Mouse (Mus musculus) lung, postnatal 25 days (tissue): ENCODE data around the gene Cd151.

Experiments used
- DNase-seq: peaks from one replicate; pipeline ENCODE4 v3.0.0; 2022; ENCODE audit warnings: low spot score

Gene Cd151

DNA sequence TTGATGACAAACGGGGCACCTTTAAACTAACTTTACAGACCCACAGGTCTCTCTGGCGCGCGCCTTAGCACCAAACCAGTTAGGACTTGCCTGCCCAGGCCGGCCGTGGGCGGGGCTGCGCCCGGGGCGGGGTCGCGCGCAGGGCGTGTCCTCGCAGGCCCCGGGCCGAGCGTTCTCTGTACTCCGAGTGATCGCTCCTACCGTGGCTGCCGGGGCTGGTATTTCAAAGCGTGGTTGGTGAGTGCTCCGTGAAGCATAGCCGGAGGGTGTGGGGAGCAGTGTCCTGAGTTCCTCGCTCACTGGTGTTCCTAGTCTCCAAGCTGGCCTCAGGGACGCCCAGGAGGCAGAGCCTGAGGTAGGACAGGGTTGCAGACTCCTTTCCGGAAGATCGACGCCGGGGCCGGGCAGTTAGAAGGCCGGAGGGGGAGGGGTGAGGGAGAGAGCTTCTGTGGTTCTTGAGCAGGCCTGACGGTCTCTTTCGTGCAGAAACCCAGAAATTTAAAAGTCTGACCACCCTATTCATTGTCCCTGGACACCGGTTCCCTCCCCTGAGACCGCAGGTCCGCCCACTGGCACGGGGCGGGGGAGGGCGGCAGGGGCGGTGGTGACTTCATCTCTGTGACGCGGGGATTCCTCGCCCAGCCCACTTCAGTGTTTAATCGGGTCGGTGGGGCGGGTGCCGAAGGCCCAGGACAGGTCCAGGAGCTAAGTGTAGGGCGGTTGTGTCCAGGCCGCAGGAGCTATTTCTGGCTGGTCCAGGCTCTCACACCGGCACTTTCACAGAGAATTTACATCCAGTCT lies at the start of gene Cd151:
Gene Cd151 (plus strand): TSS at position 163 of the 801 bp plus-strand sequence.
- DNase-seq, result peak; percentile 91

DNA sequence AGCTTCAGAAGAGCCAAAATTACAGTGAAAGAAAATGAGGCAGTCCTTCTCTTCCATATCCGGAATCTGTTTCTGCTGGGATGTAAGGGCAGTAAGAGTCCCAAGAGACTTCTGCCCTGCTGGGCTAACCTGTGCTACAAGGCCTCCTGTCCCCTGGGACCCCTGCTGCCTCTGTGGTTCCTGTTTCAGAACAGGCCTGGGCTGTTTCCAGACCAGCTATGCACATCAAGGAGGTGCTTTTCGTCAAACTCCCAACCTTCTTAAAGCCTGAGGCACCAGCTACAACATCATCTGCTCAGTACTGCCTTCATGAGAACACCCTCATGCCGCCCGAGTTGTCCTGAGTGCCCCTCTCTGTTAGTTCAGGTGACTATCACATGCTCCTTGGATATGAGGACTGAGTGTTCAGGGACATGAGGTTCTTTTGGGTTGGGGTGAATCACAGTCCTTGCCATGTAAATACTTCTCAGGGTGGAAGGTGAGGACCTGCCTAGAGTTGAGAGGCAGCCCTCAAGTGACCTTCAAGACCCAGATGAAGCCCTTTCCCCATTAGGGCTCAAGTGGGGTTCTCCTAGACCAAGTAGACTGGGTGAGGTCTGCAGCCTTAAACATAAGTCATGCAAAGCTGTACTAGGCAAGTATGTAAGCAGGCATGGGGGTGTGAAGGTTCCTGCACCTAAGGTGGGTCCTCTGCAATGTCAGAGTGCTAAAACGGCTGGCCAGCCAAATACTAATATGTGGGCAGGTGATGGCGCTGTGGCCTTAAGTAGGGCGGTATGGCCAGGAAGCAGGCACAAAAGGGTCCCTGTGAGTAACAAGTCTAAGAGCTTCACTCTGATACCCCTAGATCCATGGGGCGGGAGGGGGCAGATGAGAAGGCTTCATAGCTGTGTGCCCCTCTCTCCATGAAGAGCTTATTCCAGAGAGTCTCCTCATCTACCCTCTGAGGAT lies 49.2 kb upstream of the Cd151 start:
- no peak for DNase-seq

DNA sequence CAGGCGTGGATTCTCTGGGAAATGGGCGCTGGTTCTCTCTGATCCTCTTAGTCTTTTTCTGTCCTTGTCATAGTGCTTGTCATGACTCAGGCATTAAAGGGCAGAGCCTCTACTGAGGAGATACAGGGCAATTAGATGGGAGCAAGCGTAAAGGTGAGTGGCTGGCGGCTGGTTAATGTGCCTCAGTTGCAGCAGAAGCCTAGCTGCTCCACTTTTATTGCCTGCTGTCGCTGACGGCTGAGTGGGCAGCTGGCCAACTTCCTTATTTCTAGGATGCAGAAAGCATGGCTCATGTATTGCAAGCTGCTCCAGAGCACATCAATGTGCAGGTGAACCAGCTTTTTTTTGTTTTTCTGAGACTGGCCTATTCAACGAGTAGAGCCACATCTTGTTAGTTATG lies 48.2 kb upstream of the Cd151 start:
- no peak for DNase-seq

DNA sequence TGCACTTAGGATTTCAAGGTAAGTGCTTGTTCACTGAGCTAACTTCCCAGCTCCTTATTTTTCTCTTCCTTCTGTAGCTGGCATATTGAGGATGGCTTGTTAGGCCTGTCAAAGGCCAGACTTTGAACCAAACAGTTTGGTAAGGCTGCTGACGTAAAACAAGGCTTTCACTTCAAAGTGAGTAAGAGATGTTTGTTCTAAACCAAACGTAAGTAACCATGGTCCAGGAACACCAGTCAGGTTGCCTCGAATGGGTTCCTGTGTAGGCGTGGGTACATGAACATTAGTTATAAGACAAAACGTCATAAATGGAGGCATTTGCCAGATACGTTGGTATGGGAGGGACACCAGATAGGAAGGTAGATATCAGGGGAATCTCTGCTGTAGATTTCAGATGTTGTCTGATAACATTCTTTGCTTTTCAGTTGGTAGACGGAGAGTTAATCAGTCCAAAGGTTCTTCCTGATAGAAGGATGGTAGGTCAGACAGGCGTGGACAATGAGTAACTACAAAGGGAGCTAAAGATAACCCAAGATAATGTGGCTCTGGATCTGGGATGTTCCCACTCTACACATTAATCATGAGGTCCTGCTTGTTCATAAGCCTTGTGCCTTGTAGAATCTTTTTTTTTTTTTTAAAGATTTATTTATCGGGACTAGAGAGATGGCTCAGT lies 47.0 kb upstream of the Cd151 start:
- no peak for DNase-seq

DNA sequence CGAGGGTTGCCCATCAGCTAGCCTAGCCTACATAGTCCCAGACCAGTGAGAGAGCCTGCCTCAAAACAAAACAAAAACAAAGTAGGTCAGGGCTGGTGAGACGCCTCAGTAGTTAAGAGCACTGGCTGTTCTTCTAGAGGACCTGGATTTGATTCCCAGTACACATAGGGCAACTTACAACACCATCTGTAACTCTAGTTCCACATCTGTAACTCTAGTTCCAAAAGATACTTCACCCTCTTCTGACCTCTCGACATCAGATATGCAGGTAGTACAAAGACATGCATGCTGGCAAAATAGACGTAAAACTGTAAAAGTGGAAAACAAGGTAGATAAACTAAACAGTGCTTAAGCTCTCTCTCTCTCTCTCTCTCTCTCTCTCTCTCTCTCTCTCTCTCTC lies 43.4 kb upstream of the Cd151 start:
- no peak for DNase-seq

DNA sequence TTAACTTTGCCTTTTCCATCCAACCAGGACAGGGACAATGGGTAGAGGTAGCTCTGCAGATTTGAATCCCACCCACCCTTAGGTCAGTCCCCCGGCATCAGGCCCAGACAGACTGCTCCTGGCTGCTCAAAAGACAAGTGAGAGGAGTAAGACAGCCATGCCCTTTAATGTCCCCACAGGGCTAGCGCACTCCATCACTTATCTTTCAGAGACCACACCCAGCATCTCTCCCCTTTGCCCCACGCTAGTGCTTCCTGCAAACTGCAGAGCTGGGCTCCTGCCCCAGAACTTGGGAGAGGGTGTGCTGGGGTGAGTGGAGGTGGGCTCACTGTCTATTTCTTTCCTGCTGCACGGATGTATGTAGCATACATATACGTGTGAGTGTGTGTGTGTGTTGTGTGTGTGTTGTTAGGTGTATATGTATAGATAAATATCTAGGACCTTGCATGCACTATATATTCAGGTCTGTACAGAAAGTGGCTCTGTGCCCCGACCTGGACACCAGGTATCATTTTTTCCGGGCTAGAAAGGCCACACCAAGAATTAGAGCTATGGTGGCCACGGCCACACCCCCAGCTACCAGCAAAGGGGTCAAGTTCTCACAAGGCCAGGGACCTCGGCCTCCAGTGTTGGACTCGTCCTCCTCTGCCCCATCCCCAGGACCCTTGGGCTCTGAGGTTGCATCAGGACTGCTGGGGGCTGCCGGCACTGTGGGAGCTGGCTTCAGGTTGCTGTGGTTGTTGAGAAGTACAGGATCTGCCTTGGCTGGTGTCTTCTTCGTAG lies 40.1 kb upstream of the Cd151 start:
- DNase-seq, result no peak

DNA sequence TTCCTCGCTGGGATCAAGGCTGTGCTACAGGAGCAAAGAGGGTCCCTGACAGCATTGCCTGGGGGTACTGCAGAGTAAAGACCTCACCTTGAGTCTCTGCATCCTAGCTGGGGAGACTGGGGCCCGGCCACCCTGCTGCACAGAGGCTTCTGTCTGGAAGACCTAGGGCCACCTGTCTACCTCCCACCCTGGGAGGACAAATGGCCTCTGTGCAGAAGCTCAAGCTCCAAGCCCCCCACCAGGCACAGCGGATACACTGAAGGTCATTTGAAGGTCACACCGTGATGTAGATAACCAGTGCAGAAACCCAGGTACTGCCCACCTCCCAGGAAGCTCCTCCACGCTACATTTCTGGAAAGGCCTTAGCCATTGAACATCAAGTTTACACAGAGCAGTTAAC lies 38.5 kb upstream of the Cd151 start:
- DNase-seq, result no peak

DNA sequence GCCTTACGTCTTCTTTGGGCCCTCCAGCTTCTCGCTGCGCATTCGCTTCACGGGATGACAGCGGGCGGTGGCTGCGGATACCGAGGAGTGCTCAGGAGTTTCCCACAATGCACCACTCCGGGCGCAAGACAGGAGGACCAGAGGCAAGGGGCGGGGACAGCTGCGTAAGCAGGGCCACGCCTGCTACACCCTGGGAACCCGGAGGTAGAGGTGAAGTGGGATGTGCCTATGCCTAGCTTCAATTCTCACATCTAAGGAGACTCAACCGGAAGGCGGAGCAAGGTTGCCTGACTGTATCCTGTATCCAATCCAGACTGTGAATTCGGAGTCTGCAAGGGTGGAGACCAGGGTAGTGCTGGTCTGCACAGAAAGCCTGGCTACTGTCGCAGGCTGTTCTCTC lies 37.9 kb upstream of the Cd151 start, which contains the start of gene Cend1:
Gene Cend1 (minus strand): TSS at position 182 of the 400 bp plus-strand sequence.
- DNase-seq, result peak; percentile 30

DNA sequence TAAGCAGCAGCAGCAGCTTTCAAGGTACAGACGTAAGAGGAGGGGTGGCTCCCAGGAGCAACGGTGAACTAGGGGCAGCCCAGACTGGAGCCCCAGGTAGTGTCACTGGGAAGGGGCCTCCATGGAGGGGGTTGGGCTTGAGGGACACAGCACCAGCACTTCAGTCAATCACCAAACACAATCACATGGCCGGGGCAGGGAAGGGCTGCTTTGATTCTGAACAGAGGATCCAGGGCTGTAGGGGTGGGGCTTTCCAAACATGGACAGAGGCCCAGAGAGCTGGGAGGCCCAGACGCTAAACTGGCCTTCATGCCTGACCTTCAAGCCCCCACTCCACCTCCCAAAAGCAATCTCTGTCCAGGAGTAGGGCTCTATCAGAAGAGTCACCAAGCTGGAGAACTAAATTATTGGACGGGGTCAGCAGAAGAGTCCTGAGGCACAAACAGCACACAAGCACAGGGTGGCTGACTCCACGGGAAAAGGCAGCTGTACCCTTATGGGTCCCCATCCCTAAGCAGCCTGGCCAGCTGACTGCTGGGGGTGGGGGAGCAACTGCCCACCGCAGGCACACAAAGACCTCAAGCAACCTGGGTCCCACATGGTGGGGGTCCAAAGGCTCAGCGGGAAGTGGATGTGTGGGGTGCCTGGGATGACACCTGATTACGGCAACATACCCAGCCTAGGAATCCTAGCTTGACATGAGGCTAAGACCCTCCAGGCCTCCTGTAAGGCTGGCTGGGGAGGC lies 37.2 kb upstream of the Cd151 start:
- no peak for DNase-seq

DNA sequence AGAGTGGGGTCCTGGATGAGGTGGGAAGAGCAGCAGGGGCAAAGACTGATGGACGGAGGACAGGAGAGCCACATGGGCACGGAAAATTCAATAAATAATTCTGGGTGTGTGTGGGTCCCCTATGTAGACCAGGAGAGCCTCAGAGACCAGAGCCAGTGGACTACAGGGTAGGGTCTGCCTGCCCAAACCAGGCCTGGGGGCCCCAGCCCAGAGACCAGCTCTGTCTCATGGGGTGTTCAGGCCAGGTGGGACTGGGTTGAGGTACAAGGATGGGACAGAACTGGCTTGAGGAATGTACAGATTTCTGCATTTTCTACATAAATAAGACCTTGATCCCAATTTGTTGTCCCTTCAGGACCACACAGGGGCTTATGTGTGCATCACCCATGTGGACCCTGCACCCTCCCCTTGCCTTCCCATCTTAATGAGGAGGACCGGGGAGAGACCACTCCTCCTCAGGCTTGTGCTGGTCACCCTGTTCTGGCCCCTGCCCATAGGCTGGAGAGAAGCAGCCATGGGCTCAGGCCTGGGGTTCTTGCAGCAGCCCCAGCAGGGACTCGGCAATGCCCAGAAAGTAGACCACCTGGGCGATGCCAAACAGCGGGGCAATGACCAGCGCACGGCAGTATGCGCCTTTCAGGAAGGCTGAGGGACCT lies 36.5 kb upstream of the Cd151 start:
- DNase-seq, result no peak

DNA sequence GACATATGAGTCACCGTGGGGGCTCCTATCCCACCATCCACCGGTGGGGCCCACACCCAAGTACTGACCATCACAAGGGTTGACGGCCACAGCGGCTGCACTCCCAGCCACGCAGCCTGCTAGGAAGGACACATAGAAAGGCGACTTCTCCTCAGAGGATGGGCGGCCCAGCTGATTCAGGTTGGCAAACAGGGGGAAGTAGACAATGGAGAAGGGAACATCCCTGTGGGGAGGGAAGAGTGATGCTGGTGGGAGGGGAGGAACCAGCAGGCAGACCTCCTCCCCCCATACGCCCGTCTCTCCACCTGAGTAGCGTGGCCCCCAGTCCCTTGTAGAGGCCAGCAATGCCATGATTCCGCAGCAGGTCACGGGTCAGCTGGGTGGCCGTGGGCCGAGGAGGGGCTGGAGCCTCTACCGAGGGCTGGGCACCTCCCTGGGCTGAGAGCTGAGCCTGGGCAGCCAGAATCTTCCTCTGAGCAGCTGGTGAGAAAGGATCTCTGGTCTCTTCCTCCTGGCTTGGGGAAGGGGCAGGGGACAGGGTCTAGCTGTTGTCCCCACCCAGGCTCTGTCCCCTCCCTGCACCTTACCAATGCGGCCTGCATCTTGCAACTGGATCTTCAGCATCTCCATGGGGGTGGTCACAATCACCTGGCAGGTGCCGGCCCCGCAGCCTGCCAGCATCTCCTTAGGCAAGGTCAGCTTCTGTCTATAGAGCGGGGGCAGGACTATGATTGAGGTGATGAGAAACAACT lies 35.6 kb upstream of the Cd151 start:
- no peak for DNase-seq

DNA sequence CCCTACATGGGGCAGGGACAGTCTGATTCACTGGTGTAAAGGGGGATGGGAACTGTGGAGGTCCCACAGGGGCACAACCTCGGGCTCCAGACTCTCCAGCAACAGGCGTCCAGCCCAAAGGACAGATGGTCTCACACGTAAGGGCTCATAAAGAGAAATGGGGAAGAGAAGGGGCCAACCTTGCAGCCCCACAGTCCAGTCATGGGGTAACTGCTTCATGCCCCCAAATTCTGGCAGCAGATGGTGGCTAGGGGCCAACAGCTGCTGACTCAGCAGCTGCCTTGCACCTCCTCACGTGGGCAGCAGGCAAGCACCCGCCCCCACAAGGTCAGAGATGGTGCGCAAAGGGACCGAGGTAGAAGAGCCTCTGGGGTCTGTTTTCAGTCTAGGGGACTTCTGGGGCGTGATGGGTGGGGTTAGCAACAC lies 35.0 kb upstream of the Cd151 start:
- no peak for DNase-seq

DNA sequence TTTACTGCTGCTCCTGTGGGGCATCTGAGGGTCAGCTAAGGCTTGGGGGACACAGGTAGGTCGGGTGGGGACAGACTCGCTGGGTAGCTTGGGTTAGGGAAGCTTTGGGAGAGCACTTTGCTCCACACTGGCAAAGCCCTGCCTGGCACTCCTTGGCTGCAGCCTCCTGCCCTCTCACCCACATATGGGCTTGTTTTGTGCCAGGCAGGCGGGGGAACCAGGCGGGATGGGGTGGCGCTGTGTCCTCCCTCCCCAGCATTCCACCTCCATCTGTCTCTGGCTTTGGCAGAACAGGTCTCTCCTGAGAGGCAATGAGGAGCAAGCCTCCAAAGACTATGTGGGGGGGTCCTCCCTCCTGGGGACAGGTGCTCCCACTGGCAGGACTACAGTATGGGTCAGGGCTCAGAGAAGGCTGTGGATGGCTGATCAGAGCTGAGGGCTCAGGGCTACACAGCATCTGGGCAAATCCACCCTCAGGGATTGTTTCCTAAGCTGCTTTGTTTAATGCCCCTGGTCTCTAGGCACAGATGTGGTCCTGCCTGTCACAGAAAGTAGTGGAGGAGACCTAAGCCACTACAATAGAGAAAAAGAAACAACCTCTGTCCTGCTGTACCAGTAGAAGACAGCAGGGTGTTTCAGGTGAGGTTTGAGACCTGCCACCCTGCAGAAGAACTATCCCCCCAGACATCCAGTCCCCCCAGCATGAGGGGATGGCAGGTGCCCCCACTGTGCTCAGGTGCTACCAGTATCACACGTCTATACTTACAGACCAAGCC lies 34.3 kb upstream of the Cd151 start:
- no peak for DNase-seq

DNA sequence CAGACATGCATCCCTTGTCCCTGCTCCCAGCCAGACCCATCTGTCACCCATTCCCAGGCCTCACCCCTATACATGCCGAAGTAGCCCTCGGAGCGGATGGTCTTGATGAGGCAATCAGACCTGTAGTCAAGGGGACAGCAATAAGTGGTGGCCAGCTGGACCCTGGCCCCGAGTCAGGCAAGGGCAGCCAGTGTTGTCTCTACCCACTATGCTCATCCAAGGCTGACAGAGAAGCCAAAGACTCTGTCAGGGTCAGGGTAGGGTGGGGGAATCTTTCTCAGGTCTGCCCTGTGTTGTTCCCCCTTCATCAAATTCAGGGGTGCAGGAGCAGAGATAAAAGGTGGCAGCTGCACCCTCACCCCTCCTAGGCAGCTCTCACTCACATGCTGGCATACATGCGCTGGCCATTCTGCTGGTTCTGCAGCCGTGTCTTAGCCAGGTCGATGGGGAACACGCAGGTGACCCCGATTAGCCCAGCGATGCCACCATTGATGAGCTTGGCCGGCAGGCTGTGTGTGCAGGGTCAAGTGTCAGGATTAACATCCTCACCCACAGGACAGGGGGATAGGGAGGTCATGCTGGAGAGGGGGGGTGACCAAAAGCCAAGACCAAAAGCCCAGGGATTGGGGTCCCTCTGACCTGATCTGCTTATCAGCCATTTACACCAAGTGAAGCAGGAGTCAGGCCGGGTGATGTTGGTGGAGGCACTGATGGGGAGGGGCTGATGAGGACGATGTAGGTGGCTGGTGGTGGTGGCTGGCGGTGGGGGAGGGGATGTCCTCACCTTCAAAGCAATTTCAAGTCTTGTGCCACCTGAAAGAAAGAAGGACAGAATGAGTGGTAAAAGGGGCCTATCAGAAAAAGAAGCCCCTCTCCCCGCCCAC lies 33.4 kb upstream of the Cd151 start:
- no peak for DNase-seq

DNA sequence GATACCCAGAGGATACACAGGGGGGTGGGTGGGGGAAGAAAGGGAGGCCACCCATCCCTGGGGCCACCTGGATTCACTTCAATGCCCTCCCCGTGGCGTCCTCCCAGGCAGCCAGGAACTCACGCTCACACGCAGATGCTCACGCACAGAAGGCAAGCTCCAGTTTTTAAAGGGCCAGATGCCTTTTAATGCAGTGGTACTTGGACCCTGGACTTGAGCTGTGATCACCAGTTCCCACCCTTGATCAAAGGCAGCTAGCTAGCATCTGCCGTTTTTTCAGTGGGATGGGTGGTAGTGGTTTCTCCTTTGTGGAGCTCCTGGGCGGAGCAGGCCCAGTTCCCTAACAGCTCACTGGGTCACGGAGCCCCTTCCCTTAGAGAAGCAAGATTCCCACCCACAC lies 32.7 kb upstream of the Cd151 start:
- no peak for DNase-seq

DNA sequence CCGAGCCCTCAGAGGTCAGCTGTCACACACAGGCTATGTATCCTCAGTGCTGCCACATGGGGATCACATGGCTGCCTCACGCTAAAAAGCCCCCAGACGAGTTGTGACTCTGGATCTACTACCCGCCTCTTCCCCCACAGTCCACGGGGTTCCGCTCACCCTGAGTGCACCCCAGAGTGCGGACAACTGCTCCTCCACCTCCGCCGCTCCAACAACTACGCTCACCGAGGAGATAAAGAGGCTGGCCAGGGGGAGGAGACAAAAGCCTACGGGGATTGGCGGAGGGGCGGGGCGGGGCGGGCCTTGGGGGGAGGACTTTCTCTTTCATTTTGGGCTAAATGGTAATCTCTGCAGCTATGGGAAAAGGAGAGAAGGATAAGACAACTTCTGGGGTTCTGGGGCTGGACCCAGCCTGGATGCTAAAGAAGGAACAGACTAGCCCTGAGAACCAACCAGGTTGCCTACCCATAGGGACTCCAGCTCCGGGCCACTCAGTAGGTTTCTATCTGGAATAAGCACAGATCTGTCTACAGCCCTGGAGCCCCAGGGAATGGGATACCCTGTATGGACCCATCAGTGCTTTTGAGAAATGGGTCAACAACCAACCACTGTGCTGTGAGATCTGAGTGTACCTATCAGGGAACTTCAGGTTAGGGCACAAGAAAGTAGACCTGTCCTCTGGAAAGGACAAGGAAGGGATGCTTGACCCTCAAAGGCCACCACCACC lies 31.9 kb upstream of the Cd151 start:
- peak; percentile 63 for DNase-seq

DNA sequence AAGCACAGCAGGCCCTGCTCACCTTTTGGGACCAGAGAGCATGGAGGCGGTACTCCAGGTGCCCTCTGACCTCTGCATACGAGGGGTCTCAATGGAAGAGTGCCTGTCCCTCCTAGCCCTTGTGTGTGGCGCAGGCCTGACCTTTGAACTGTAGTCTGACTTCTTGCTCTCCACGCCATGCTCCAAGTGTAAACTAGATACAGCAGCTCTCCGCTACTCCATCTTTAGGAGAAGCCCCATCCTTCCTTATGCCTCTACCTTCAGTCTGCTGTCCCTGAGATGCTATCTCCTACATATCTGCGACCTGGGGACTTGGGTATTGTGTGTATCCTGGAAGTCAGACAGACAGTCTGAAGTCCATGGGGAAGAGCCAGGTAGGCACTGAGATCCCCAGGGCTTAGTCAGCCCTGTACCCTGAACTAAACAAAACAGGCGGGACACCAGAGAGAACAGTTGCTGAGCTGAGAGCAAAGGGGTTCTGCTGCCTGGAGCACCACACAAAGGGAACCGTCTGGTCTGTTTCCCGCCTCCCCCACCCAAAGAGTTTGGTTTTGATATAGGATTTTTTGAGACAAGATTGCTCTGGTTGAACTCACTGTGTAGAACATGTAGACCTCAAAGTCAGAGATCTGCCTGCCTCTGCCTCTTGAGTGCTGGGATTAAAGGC lies 31.2 kb upstream of the Cd151 start:
- no peak for DNase-seq
